Mouse (Mus musculus) hindbrain, embryonic 11.5 days (tissue): ENCODE data around the gene Nom1. TPM values are rescaled to one million over a fixed set of nuclear protein-coding genes. Genes with fewer than 3 reads are reported as not detected.
A peak's percentile ranks its signal among the peaks of the same experiment; 100 is the strongest.
"Not testable (repeated sequence)": the region's sequence is repeated elsewhere in the genome, so short reads cannot be mapped to it uniquely, and the experiment has no call there.

Experiments used
- ATAC-seq: fragments of 200-750 bp; cut with Nextera tagmentation; 2 replicates; pipeline ENCODE4 v1.8.0; 2017; ENCODE audit warnings: mild to moderate bottlenecking, moderate TSS enrichment, moderate library complexity; ENCODE audit not compliant: low FRiP score
- DNase-seq: peaks from one replicate; pipeline ENCODE4 v3.0.0-alpha.2; 2015; ENCODE audit warnings: low spot score
- H3K27ac ChIP-seq: fragments of 300-500 bp; sonication (generic); 2 replicates; pipeline ENCODE4 v1.5.1; 2014; ENCODE audit warnings: mild to moderate bottlenecking, low read depth, low read length
- H3K27me3 ChIP-seq: fragments of 300-500 bp; sonication (generic); 2 replicates; pipeline ENCODE4 v1.6.1; 2014; ENCODE audit warnings: mild to moderate bottlenecking, low read length, moderate library complexity, mixed read lengths; ENCODE audit not compliant: control insufficient read depth, insufficient read depth
- H3K36me3 ChIP-seq: fragments of 300-500 bp; sonication (generic); 2 replicates; pipeline ENCODE4 v1.6.1; 2014; ENCODE audit warnings: mild to moderate bottlenecking, low read length, moderate library complexity, mixed read lengths; ENCODE audit not compliant: control insufficient read depth, insufficient read depth
- H3K4me1 ChIP-seq: fragments of 300-500 bp; sonication (generic); replicated peaks from 2 replicates; pipeline ENCODE4 v1.6.1; 2014; ENCODE audit warnings: low read length, mixed read lengths; ENCODE audit not compliant: control insufficient read depth, insufficient read depth
- H3K4me2 ChIP-seq: fragments of 300-500 bp; sonication (generic); replicated peaks from 2 replicates; pipeline ENCODE4 v1.6.1; 2014; ENCODE audit warnings: mild to moderate bottlenecking, low read depth, low read length
- H3K4me3 ChIP-seq: fragments of 300-500 bp; sonication (generic); 2 replicates; pipeline ENCODE4 v1.5.1; 2014; ENCODE audit warnings: low read depth, low read length
- H3K9ac ChIP-seq: fragments of 300-500 bp; sonication (generic); 2 replicates; pipeline ENCODE4 v1.6.1; 2014; ENCODE audit warnings: low read depth, low read length
- H3K9me3 ChIP-seq: fragments of 300-500 bp; sonication (generic); 2 replicates; pipeline ENCODE4 v1.6.1; 2016; ENCODE audit warnings: low read length; ENCODE audit not compliant: control insufficient read depth
- WGBS: fragments of 180-500 bp; shearing (Covaris S2); extraction: QIAGEN DNeasy Blood & Tissue Kit; methylation state at CpG from one replicate; pipeline ENCODE4 v1.1.7; 2014; 5-methylcytosine and 5-hydroxymethylcytosine counted together
- polyA plus RNA-seq: library from polyadenylated mRNA; unstranded; fragments of >200 nt; fragmentation: Nextera tagmentation; extraction: Ambion mirVana; gene quantifications from 2 replicates; pipeline ENCODE4 v1.2.1, GENCODE M21; 2014

Nom1 gene
- polyA plus RNA-seq, 1 experiment from 2014 or later, result 18.4 TPM

GRCm38 (mm10) chr5:29434872-29435358 is 451 bp downstream of the Nom1 start:
- DNase-seq (no peak), ATAC-seq (peak; percentile 81)
- H3K27me3 ChIP-seq, result no peaks in the 10 kb centered on the region
- no peak overlapping the region for H3K27ac ChIP-seq
- WGBS, result under 1% methylated on average over 48 of the region's 48 CpGs
- H3K36me3 ChIP-seq, result peaks cover 3% of the 10 kb centered on the region; the same call in 1 of the 2 replicates
- H3K4me3 ChIP-seq, result peak overlapping the region; percentile 88
- no peaks in the 10 kb centered on the region for H3K9me3 ChIP-seq
- peaks cover 3% of the 10 kb centered on the region for H3K4me1 ChIP-seq
- H3K4me2 ChIP-seq, result peak overlapping the region; percentile 92
- H3K9ac ChIP-seq, result peak overlapping the region; percentile 83

- H3K36me3 ChIP-seq, result peaks cover 3% of the 10 kb centered on the region; the same call in 1 of the 2 replicates
- H3K9ac ChIP-seq, result peak overlapping the region; percentile 83
- ATAC-seq, result no peak
- peaks cover 3% of the 10 kb centered on the region for H3K4me1 ChIP-seq
- 47% methylated on average over 8 of the region's 8 CpGs for WGBS
- H3K4me2 ChIP-seq, result peak overlapping the region; percentile 92
- peak overlapping the region; percentile 88 for H3K4me3 ChIP-seq
- DNase-seq, result no peak
- no peak overlapping the region for H3K27ac ChIP-seq
- H3K9me3 ChIP-seq, result no peaks in the 10 kb centered on the region
- no peaks in the 10 kb centered on the region for H3K27me3 ChIP-seq
These were observed 1.0 kb downstream of the Nom1 start for GRCm38 (mm10) chr5:29435491-29435890.

GRCm38 (mm10) chr5:29436728-29437127 is 2.3 kb downstream of the Nom1 start:
- not testable (repeated sequence) for H3K27me3 ChIP-seq, H3K27ac ChIP-seq, H3K9me3 ChIP-seq, H3K36me3 ChIP-seq, DNase-seq, H3K9ac ChIP-seq, ATAC-seq, H3K4me1 ChIP-seq, H3K4me2 ChIP-seq, H3K4me3 ChIP-seq
- 90% methylated on average over 6 of the region's 6 CpGs for WGBS

GRCm38 (mm10) chr5:29445275-29445674 is 10.8 kb downstream of the Nom1 start:
- no peaks in the 10 kb centered on the region for H3K4me1 ChIP-seq
- no peak overlapping the region for H3K27ac ChIP-seq

GRCm38 (mm10) chr5:29452352-29452751 is 17.9 kb downstream of the Nom1 start:
- ATAC-seq (no peak), DNase-seq (no peak)
- Histone ChIP-seq H3K9ac (no peak overlapping the region), H3K27me3 (no peaks in the 10 kb centered on the region), H3K4me2 (no peak overlapping the region), H3K4me1 (no peaks in the 10 kb centered on the region), H3K9me3 (no peaks in the 10 kb centered on the region), H3K36me3 (peaks cover 10% of the 10 kb centered on the region; the same call in 1 of the 2 replicates), H3K4me3 (no peak overlapping the region), H3K27ac (no peak overlapping the region)
- 73% methylated on average over 4 of the region's 4 CpGs for WGBS

More at GRCm38 (mm10) chr5:29445275-29445674, 10.8 kb downstream of the Nom1 start:
- H3K36me3 ChIP-seq, result peaks cover 10% of the 10 kb centered on the region; the same call in 1 of the 2 replicates
- WGBS, result 100% methylated on average over 2 of the region's 2 CpGs
- DNase-seq, result no peak
- H3K9me3 ChIP-seq, result no peaks in the 10 kb centered on the region
- no peaks in the 10 kb centered on the region for H3K27me3 ChIP-seq
- H3K9ac ChIP-seq, result no peak overlapping the region
- ATAC-seq, result no peak
- no peak overlapping the region for H3K4me3 ChIP-seq
- no peak overlapping the region for H3K4me2 ChIP-seq

GRCm38 (mm10) chr5:29456895-29457656 is 22.6 kb downstream of the Nom1 start:
- Histone ChIP-seq H3K4me2 (no peak overlapping the region), H3K4me3 (no peak overlapping the region), H3K27me3 (no peaks in the 10 kb centered on the region), H3K9ac (no peak overlapping the region), H3K36me3 (peaks cover 5% of the 10 kb centered on the region; the same call in 1 of the 2 replicates), H3K4me1 (no peaks in the 10 kb centered on the region), H3K9me3 (no peaks in the 10 kb centered on the region), H3K27ac (no peak overlapping the region)
- ATAC-seq, result no peak
- WGBS, result 82% methylated on average over 5 of the region's 5 CpGs
- no peak for DNase-seq

GRCm38 (mm10) chr5:29462943-29463686 is 28.7 kb downstream of the Nom1 start:
- ATAC-seq (no peak), DNase-seq (no peak)
- 0 out of 2 replicates have a peak, but pooled peaks cover 3% of the 10 kb centered on the region for H3K36me3 ChIP-seq
- H3K9ac ChIP-seq, result no peak overlapping the region
- H3K27ac ChIP-seq, result no peak overlapping the region
- peaks cover 22% of the 10 kb centered on the region for H3K27me3 ChIP-seq
- no peaks in the 10 kb centered on the region for H3K9me3 ChIP-seq
- WGBS, result 81% methylated on average over 9 of the region's 9 CpGs
- 0 out of 2 replicates have a peak, but pooled peaks cover 2% of the 10 kb centered on the region for H3K4me1 ChIP-seq
- H3K4me3 ChIP-seq, result no peak overlapping the region
- no peak overlapping the region for H3K4me2 ChIP-seq

- 0 out of 2 replicates have a peak, but pooled peaks cover 2% of the 10 kb centered on the region for H3K4me1 ChIP-seq
- H3K4me3 ChIP-seq, result peak overlapping the region; percentile 27
- H3K9ac ChIP-seq, result no peak overlapping the region
- no peaks in the 10 kb centered on the region for H3K36me3 ChIP-seq
- 3% methylated on average over 65 of the region's 67 CpGs for WGBS
- peak overlapping the region; percentile 49 for H3K4me2 ChIP-seq
- ATAC-seq (peak; percentile 61; the same call in 1 of the 2 replicates), DNase-seq (peak; percentile 60)
- peaks cover 68% of the 10 kb centered on the region for H3K27me3 ChIP-seq
- H3K9me3 ChIP-seq, result no peaks in the 10 kb centered on the region
- H3K27ac ChIP-seq, result no peak overlapping the region
These were observed 33.3 kb downstream of the Nom1 start for GRCm38 (mm10) chr5:29467489-29468350.
